Mouse (Mus musculus) MEL (cell line): Measurements from ENCODE around the gene Cbx8. TPM values are rescaled to one million over a fixed set of nuclear protein-coding genes. Genes with fewer than 3 reads are reported as not detected.

ENCODE experiments used
- DNase-seq: peaks from one replicate; pipeline ENCODE4 v3.0.0; 2011; ENCODE audit warnings: low read depth, low spot score
- H3K27ac ChIP-seq: 2 replicates; pipeline ENCODE4 v1.5.1; 2012; ENCODE audit warnings: low read depth, mild to moderate bottlenecking, control low read depth, low read length, moderate library complexity; ENCODE audit not compliant: control insufficient read depth
- H3K27me3 ChIP-seq, 2 experiments: fragments of 150-350 bp in 1 of 2; sonication (generic) in 1 of 2; 2 replicates each; pipeline ENCODE4 v1.6.1; 2012; ENCODE audit warnings: low read length in 2 of 2, mild to moderate bottlenecking in 2 of 2, improper control_type of control experiment in 1 of 2, moderate library complexity in 1 of 2; ENCODE audit not compliant: insufficient read depth in 2 of 2, control insufficient read depth in 1 of 2
- H3K36me3 ChIP-seq, 2 experiments: 2 replicates each; pipeline ENCODE4 v1.6.1; 2012 to 2014; ENCODE audit warnings: low read length in 2 of 2, improper control_type of control experiment in 1 of 2, inconsistent platforms in 1 of 2, mild to moderate bottlenecking in 1 of 2; ENCODE audit not compliant: insufficient read depth in 2 of 2, control insufficient read depth in 1 of 2
- H3K4me1 ChIP-seq, 2 experiments: fragments of 150-350 bp in 1 of 2; sonication (generic) in 1 of 2; 2 replicates each; pipeline ENCODE4 v1.6.1; 2012; ENCODE audit warnings: low read length in 2 of 2, improper control_type of control experiment in 1 of 2, mild to moderate bottlenecking in 1 of 2; ENCODE audit not compliant: insufficient read depth in 2 of 2, control insufficient read depth in 1 of 2
- H3K4me3 ChIP-seq, 2 experiments: fragments of 150-350 bp in 1 of 2; sonication (generic) in 1 of 2; 2 replicates each; pipeline ENCODE4 v1.5.1; 2012; ENCODE audit warnings: low read depth in 2 of 2, low read length in 2 of 2, mild to moderate bottlenecking in 2 of 2, moderate library complexity in 2 of 2, control low read depth in 1 of 2, improper control_type of control experiment in 1 of 2; ENCODE audit not compliant: control insufficient read depth in 1 of 2, insufficient read depth in 1 of 2
- H3K79me2 ChIP-seq: 2 replicates; pipeline ENCODE4 v1.6.1; 2012; ENCODE audit warnings: mild to moderate bottlenecking, low read length, moderate library complexity; ENCODE audit not compliant: control insufficient read depth, poor library complexity, insufficient read depth
- H3K9ac ChIP-seq: 2 replicates; pipeline ENCODE4 v1.6.1; 2012; ENCODE audit warnings: low read depth, mild to moderate bottlenecking, control low read depth, low read length, moderate library complexity; ENCODE audit not compliant: control insufficient read depth, poor library complexity, severe bottlenecking
- H3K9me3 ChIP-seq: fragments of 150-350 bp; sonication (generic); replicated peaks from 2 replicates; pipeline ENCODE4 v1.6.1; 2012; ENCODE audit warnings: mild to moderate bottlenecking, low read length, improper control_type of control experiment, moderate library complexity; ENCODE audit not compliant: insufficient read depth
- BHLHE40 ChIP-seq: IDR thresholded peaks from 2 replicates; pipeline ENCODE4 v1.6.1; 2012; ENCODE audit warnings: low read depth, mild to moderate bottlenecking, inconsistent platforms, low read length, improper control_type of control experiment, borderline replicate concordance
- CHD1 ChIP-seq: IDR thresholded peaks from 2 replicates; pipeline ENCODE4 v1.6.1; 2012; ENCODE audit warnings: low read depth, mild to moderate bottlenecking, inconsistent platforms, low read length, improper control_type of control experiment
- CHD2 ChIP-seq: IDR thresholded peaks from 2 replicates; pipeline ENCODE4 v1.6.1; 2011; ENCODE audit warnings: low read length, improper control_type of control experiment
- CTCF ChIP-seq, 3 experiments: IDR thresholded peaks in 2 of 3; conservative IDR thresholded peaks in 1 of 3; 2 replicates each; pipeline ENCODE4 v1.5.1; 2011 to 2012; ENCODE audit warnings: low read length in 3 of 3, low read depth in 2 of 3, mild to moderate bottlenecking in 2 of 3, improper control_type of control experiment in 1 of 3, inconsistent platforms in 1 of 3, mixed read lengths in 1 of 3, moderate library complexity in 1 of 3; ENCODE audit not compliant: control insufficient read depth in 1 of 3, insufficient read depth in 1 of 3, poor library complexity in 1 of 3, severe bottlenecking in 1 of 3
- ETS1 ChIP-seq: IDR thresholded peaks from 2 replicates; pipeline ENCODE4 v1.6.1; 2012; ENCODE audit warnings: low read depth, mild to moderate bottlenecking, inconsistent platforms, low read length, improper control_type of control experiment, moderate library complexity
- GABPA ChIP-seq: IDR thresholded peaks from 2 replicates; pipeline ENCODE4 v1.6.1; 2012; ENCODE audit warnings: low read depth, mild to moderate bottlenecking, inconsistent platforms, low read length, improper control_type of control experiment, moderate library complexity
- GATA1 ChIP-seq: IDR thresholded peaks from 2 replicates; pipeline ENCODE4 v1.6.1; 2011; ENCODE audit warnings: low read depth, low read length, improper control_type of control experiment
- JUND ChIP-seq: IDR thresholded peaks from 2 replicates; pipeline ENCODE4 v1.6.1; 2011; ENCODE audit warnings: low read depth, mild to moderate bottlenecking, improper control_type of control experiment, low read length
- KAT2A ChIP-seq: conservative IDR thresholded peaks from 2 replicates; pipeline ENCODE4 v1.6.1; 2012; ENCODE audit warnings: low read depth, low read length, improper control_type of control experiment, inconsistent platforms
- MAX ChIP-seq: IDR thresholded peaks from 2 replicates; pipeline ENCODE4 v1.6.1; 2011; ENCODE audit warnings: low read length, improper control_type of control experiment
- MAZ ChIP-seq: IDR thresholded peaks from 2 replicates; pipeline ENCODE4 v1.6.1; 2012; ENCODE audit warnings: low read depth, mild to moderate bottlenecking, inconsistent platforms, low read length, improper control_type of control experiment
- MXI1 ChIP-seq: IDR thresholded peaks from 2 replicates; pipeline ENCODE4 v1.6.1; 2011; ENCODE audit warnings: mild to moderate bottlenecking, low read depth, low read length, improper control_type of control experiment
- MYC ChIP-seq: IDR thresholded peaks from 2 replicates; pipeline ENCODE4 v1.6.1; 2011; ENCODE audit warnings: low read depth, mild to moderate bottlenecking, low read length, improper control_type of control experiment, moderate library complexity
- NELFE ChIP-seq: IDR thresholded peaks from 2 replicates; pipeline ENCODE4 v1.6.1; 2011; ENCODE audit warnings: low read depth, low read length, improper control_type of control experiment
- POLR2A ChIP-seq, 2 experiments: IDR thresholded peaks; 2 replicates each; pipeline ENCODE4 v1.6.1; 2011 to 2012; ENCODE audit warnings: low read length in 2 of 2, mild to moderate bottlenecking in 2 of 2, control low read depth in 1 of 2, improper control_type of control experiment in 1 of 2, low read depth in 1 of 2, moderate library complexity in 1 of 2; ENCODE audit not compliant: control insufficient read depth in 1 of 2, insufficient read depth in 1 of 2, poor library complexity in 1 of 2
- POLR2AphosphoS2 ChIP-seq: IDR thresholded peaks from 2 replicates; pipeline ENCODE4 v1.6.1; 2011; ENCODE audit warnings: low read length, improper control_type of control experiment
- POLR2AphosphoS5 ChIP-seq: IDR thresholded peaks from 2 replicates; pipeline ENCODE4 v1.6.1; 2012; ENCODE audit warnings: low read depth, borderline replicate concordance, mild to moderate bottlenecking, inconsistent platforms, low read length, moderate library complexity, mixed read lengths
- RCOR1 ChIP-seq: IDR thresholded peaks from 2 replicates; pipeline ENCODE4 v1.6.1; 2012; ENCODE audit warnings: low read depth, mild to moderate bottlenecking, inconsistent platforms, low read length, improper control_type of control experiment
- SIN3A ChIP-seq: IDR thresholded peaks from 2 replicates; pipeline ENCODE4 v1.6.1; 2012; ENCODE audit warnings: low read length, improper control_type of control experiment, inconsistent platforms
- SMC3 ChIP-seq: IDR thresholded peaks from 2 replicates; pipeline ENCODE4 v1.6.1; 2011; ENCODE audit warnings: low read depth, low read length, improper control_type of control experiment
- USF1 ChIP-seq: IDR thresholded peaks from 2 replicates; pipeline ENCODE4 v1.6.1; 2014; ENCODE audit warnings: low read depth, mild to moderate bottlenecking, inconsistent platforms, low read length, improper control_type of control experiment, moderate library complexity
- ZMIZ1 ChIP-seq: IDR thresholded peaks from 2 replicates; pipeline ENCODE4 v1.6.1; 2012; ENCODE audit warnings: low read depth, mild to moderate bottlenecking, inconsistent platforms, low read length, improper control_type of control experiment, moderate library complexity
- ZNF384 ChIP-seq: IDR thresholded peaks from 2 replicates; pipeline ENCODE4 v1.6.1; 2012; ENCODE audit warnings: low read depth, mild to moderate bottlenecking, inconsistent platforms, low read length, improper control_type of control experiment
- polyA plus RNA-seq, 2 experiments: library from polyadenylated mRNA; stranded (reverse) in 1 of 2; unstranded in 1 of 2; fragments of >175 nt in 1 of 2; fragments of >200 nt in 1 of 2; gene quantifications; 2 replicates each; pipeline versions ENCODE4 v1.2.1 to v1.2.4; 2012; ENCODE audit warnings: low replicate concordance in 2 of 2, low read depth in 1 of 2; ENCODE audit not compliant: insufficient read length in 2 of 2, insufficient read depth in 1 of 2, missing spikeins in 1 of 2
- total RNA-seq: library from RNA; depleted of rRNA; stranded (reverse); fragments of 300-350 nt; gene quantifications from 2 replicates; pipeline ENCODE4 v1.2.3, GENCODE M21; 2012

Gene Cbx8
- total and polyA plus RNA-seq, 3 experiments = 5.7 to 11.3 TPM; not detected in 1

DNA sequence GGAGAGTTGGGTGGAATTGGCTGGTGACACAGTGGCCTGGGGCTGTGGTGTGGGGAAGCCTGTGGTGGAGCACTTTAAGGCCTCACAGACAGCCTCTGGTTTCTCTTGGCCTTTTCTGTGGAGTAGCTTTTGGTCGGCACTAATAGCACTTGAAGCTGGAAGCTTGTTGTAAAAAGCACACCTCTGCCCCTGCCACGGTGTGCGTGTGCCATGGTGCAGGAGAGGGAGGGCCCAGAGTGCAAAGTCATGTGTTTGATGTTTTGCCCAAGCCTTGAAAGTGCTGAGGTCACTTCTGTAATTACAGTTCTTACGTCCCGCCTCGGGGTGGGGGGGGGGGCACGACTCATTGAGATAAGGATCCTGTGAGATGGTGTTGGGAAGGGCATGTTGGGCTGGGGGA is 16.5 kb downstream of the Cbx8 start:
- H3K4me1 ChIP-seq = peaks cover 0 to 27% of the 10 kb centered on the region in 2 experiments; a peak in 2 of 4 replicates
- no peak for TF ChIP-seq CTCF (IDR thresholded peaks at IDR 0.05 in 2 of 3, conservative IDR thresholded peaks at IDR 0.05 in 1 of 3; ENCODE audit: control insufficient read depth in 1 of 3, insufficient read depth in 1 of 3, low read depth in 2 of 3, low read length in 3 of 3, poor library complexity in 1 of 3, severe bottlenecking in 1 of 3)
- no peak for TF ChIP-seq POLR2AphosphoS5
- TF ChIP-seq MYC = no peak
- TF ChIP-seq GATA1 = no peak
- TF ChIP-seq MXI1 = no peak
- TF ChIP-seq CHD1 = no peak
- TF ChIP-seq, all 39 proteins: peak for 0
- Histone ChIP-seq H3K27ac (no peak overlapping the region), H3K36me3 (peaks cover 0 to 16% of the 10 kb centered on the region in 2 experiments; a peak in 2 of 4 replicates), H3K79me2 (peaks cover 11% of the 10 kb centered on the region), H3K27me3 (no peaks in the 10 kb centered on the region), H3K4me3 (peak overlapping the region; percentile 63 to 78; a peak in 3 of 4 replicates), H3K9ac (peak overlapping the region; percentile 89), H3K9me3 (no peaks in the 10 kb centered on the region)
- DNase-seq = peak; percentile 33

GRCm38 (mm10) chr11:119023616-119023980 is 17.2 kb downstream of the Cbx8 start:
- Histone ChIP-seq H3K27ac (no peak overlapping the region), H3K9ac (peak overlapping the region; percentile 89), H3K27me3 (no peaks in the 10 kb centered on the region), H3K9me3 (no peaks in the 10 kb centered on the region), H3K4me3 (peak overlapping the region; percentile 63 to 78), H3K79me2 (peaks cover 11% of the 10 kb centered on the region), H3K36me3 (peaks cover 0 to 16% of the 10 kb centered on the region in 2 experiments; a peak in 2 of 4 replicates), H3K4me1 (peaks cover 0 to 27% of the 10 kb centered on the region in 2 experiments; a peak in 2 of 4 replicates)
- peak; percentile 33 for DNase-seq
- no peak for TF ChIP-seq GATA1
- no peak for TF ChIP-seq SMC3
- no peak for TF ChIP-seq CTCF (IDR thresholded peaks at IDR 0.05 in 2 of 3, conservative IDR thresholded peaks at IDR 0.05 in 1 of 3; ENCODE audit: control insufficient read depth in 1 of 3, insufficient read depth in 1 of 3, low read depth in 2 of 3, low read length in 3 of 3, poor library complexity in 1 of 3, severe bottlenecking in 1 of 3)
- TF ChIP-seq SIN3A = 0 out of 2 replicates have a peak, but pooled peaks have one; percentile 2
- TF ChIP-seq ZMIZ1 = no peak
- TF ChIP-seq POLR2A (IDR thresholded peaks at IDR 0.05; ENCODE audit: control insufficient read depth in 1 of 2, insufficient read depth in 1 of 2, low read depth in 1 of 2, low read length in 2 of 2, poor library complexity in 1 of 2) = no peak
- peak; percentile 37; the same call in 1 of the 2 replicates for TF ChIP-seq MAZ

DNA sequence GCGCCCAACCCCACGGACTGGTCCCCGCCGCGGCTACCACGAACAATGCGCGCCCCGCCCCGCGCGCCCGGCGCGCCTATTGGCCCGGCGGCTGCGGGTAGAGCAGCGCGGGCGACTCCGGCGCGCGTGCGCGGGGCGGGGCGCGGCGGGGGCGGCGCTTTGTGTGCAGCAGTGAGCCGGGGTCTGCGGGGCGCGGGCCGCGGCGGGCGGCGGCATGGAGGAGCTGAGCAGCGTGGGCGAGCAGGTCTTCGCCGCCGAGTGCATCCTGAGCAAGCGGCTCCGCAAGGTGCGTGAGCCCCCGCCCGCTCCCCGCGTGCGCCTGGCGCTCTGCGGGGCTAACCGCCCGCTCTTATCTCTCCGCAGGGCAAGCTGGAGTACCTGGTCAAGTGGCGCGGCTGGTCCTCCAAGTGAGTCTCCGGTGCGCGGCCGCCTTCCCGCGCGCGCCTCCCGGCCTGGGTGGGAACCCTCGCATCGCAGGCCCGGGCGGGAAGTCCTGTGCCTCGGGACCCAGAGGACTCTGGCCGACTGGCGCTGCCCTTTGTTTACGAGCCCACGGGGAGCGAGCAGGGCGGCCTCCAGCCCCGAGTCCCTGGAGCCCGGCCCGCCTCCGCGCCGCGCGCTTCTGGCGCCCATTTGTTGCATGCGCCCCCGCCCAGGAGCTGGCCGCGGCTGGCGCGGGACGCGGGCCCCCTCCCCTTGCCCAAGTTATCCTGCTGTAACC is 17.7 kb downstream of the Cbx8 start, which contains the start of gene Cbx2:
Gene Cbx2 (plus strand): TSS at position 68 of the 721 bp plus-strand sequence.
- H3K36me3 ChIP-seq = peaks cover 0 to 16% of the 10 kb centered on the region in 2 experiments; a peak in 2 of 4 replicates
- H3K9me3 ChIP-seq = no peaks in the 10 kb centered on the region
- peak within 1 kb of the TSS; percentile 2; the same call in 1 of the 2 replicates for H3K27ac ChIP-seq
- H3K4me1 ChIP-seq = peaks cover 0 to 27% of the 10 kb centered on the region in 2 experiments; a peak in 2 of 4 replicates
- peak within 1 kb of the TSS; percentile 63 to 78 for H3K4me3 ChIP-seq
- peaks cover 11% of the 10 kb centered on the region for H3K79me2 ChIP-seq
- H3K9ac ChIP-seq = peak within 1 kb of the TSS; percentile 89
- peak; percentile 82 for DNase-seq
- no peaks in the 10 kb centered on the region for H3K27me3 ChIP-seq
- TF ChIP-seq NELFE (peak; percentile 78), SIN3A (peak; percentile 31; the same call in 1 of the 2 replicates), MAZ (0 out of 2 replicates have a peak, but pooled peaks have one; percentile 31), RCOR1 (no peak), USF1 (no peak), POLR2A (IDR thresholded peaks at IDR 0.05; ENCODE audit: control insufficient read depth in 1 of 2, insufficient read depth in 1 of 2, low read depth in 1 of 2, low read length in 2 of 2, poor library complexity in 1 of 2) (peak; percentile 60 to 70; a peak in 2 of 4 replicates), GABPA (no peak), SMC3 (no peak), ZNF384 (no peak), ETS1 (no peak), KAT2A (no peak), BHLHE40 (no peak), MAX (peak; percentile 40; the same call in 1 of the 2 replicates), POLR2AphosphoS2 (peak; percentile 38; the same call in 1 of the 2 replicates), POLR2AphosphoS5 (no peak), CHD2 (no peak), GATA1 (no peak), JUND (no peak)
